Mouse (Mus musculus) heart, postnatal 36 days (tissue): ENCODE results near the gene Mustn1. TPM values are rescaled to one million over a fixed set of nuclear protein-coding genes. Genes with fewer than 3 reads are reported as not detected.

ENCODE experiments used
- DNase-seq, 2 experiments: peaks; one replicate each; pipeline ENCODE4 v3.0.0; 2021 to 2022
- intact Hi-C: fragments of 180-260 bp; cut with DNase I; formaldehyde crosslinking; loops from one replicate; pipeline ENCODE4 v1.15.1; 2025
- total RNA-seq, 2 experiments: library from RNA; stranded (reverse); gene quantifications; 2 replicates each; pipeline ENCODE4 v1.2.3; 2021

Gene Mustn1
- total RNA-seq, 2 experiments from 2014 or later, result 12.7 to 16.5 TPM

DNA sequence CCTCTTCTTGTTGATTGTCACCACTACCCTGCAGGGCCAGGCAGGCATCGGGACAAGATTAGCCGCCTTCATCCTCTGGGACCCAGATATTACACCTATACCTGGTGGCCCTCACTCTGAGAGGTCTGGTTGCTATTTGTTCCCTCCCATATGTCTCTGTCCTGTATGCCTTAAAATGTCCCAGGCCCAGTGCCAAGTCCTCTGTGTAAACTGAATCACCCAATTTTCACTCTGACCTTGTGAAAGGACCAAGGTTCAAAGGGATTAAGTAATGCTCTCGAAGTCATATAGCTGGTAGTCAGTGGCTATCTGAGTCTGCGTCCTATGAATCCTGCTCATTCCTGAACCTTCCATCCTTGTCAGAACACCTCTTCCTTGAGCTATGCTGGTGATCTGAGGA lies 51.4 kb downstream of the Mustn1 start:
- intact Hi-C loops, result no loop called here
- no peak for DNase-seq

Other genes starting within 250 kb of the Mustn1 start
- gene Rft1, start 224.8 kb upstream of the Mustn1 start, total RNA-seq, result 1 to 10 TPM; 6.8 to 7.4 TPM
- gene Sfmbt1, start 164.4 kb upstream of the Mustn1 start, total RNA-seq, result 10 to 100 TPM; 11.1 to 13.4 TPM
- gene Tmem110, start 53.6 kb upstream of the Mustn1 start, total RNA-seq, result 1 to 10 TPM; 7.6 to 9.6 TPM
- 1 to 10 TPM; 5.5 to 7.4 TPM for gene Itih4, start 7.3 kb downstream of the Mustn1 start, total RNA-seq
- gene Itih3, start 44.6 kb downstream of the Mustn1 start, total RNA-seq, result 1 to 10 TPM in 1 of 2 experiments, under 1 TPM in 1; 0.73 to 1.2 TPM
- not detected for gene Itih1, start 64.1 kb downstream of the Mustn1 start, total RNA-seq
- gene Nek4, start 72.2 kb downstream of the Mustn1 start, total RNA-seq, result 1 to 10 TPM; 4.6 TPM
- gene Glt8d1, start 122.2 kb downstream of the Mustn1 start, total RNA-seq, result 10 to 100 TPM; 21.8 to 26.0 TPM
- gene Spcs1, start 122.5 kb downstream of the Mustn1 start, total RNA-seq, result 100 to 1,000 TPM; 136 to 141 TPM
- 10 to 100 TPM; 49.9 to 53.8 TPM for gene Pbrm1, start 139.9 kb downstream of the Mustn1 start, total RNA-seq
- 10 to 100 TPM; 21.6 to 24.2 TPM for gene Gnl3, start 140.0 kb downstream of the Mustn1 start, total RNA-seq
- gene Smim4, start 249.8 kb downstream of the Mustn1 start, total RNA-seq, result 10 to 100 TPM; 64.8 to 72.2 TPM